Mouse (Mus musculus): Measurements from ENCODE around the gene Prpf18. TPM values are rescaled to one million over a fixed set of nuclear protein-coding genes. Genes with fewer than 3 reads are reported as not detected.

The Prpf18 gene
- polyA plus RNA-seq (2014; fragmentation: Nextera tagmentation; extraction: Ambion mirVana): 50.2 and 50.4 TPM in 2 replicates

GRCm38 (mm10) chr2:4651500-4652285 lies at the start of gene Prpf18:
Gene Prpf18, minus strand, starts transcription at chr2:4652113.
- H3K27me3 ChIP-seq (ENCODE audit: control insufficient read depth, insufficient read depth, low read length): no peaks in the 10 kb centered on the region
- H3K27ac ChIP-seq (ENCODE audit: low read depth, low read length): no peak within 1 kb of the TSS
- no peaks in the 10 kb centered on the region for H3K36me3 ChIP-seq (ENCODE audit: control insufficient read depth, insufficient read depth, low read length)
- 2% methylated on average over 40 of the region's 40 CpGs for WGBS
- H3K9ac ChIP-seq (ENCODE audit: low read length): peak within 1 kb of the TSS; percentile 69
- no peaks in the 10 kb centered on the region for H3K9me3 ChIP-seq (ENCODE audit: control insufficient read depth, low read length)
- ATAC-seq (replicated peaks; ENCODE audit: low FRiP score): peak; percentile 82
- H3K4me2 ChIP-seq (ENCODE audit: low read depth, low read length, severe bottlenecking): peak within 1 kb of the TSS; percentile 73
- H3K4me1 ChIP-seq (replicated peaks; ENCODE audit: control insufficient read depth, insufficient read depth, low read length): peaks cover 3% of the 10 kb centered on the region; the same call in 1 of the 2 replicates
- peak; percentile 91 for DNase-seq (ENCODE audit: low spot score)
- H3K4me3 ChIP-seq (ENCODE audit: low read depth, low read length): peak within 1 kb of the TSS; percentile 73

- no peak for ATAC-seq (replicated peaks; ENCODE audit: low FRiP score)
- H3K4me3 ChIP-seq (ENCODE audit: low read depth, low read length): no peak overlapping the region
- DNase-seq (ENCODE audit: low spot score): no peak
Measured at GRCm38 (mm10) chr2:4679886-4680285, 28.0 kb upstream of the Prpf18 start.

GRCm38 (mm10) chr2:4671636-4672035 lies 19.7 kb upstream of the Prpf18 start:
- Histone ChIP-seq H3K9me3 (ENCODE audit: control insufficient read depth, low read length) (no peaks in the 10 kb centered on the region), H3K36me3 (ENCODE audit: control insufficient read depth, insufficient read depth, low read length) (no peaks in the 10 kb centered on the region), H3K27ac (ENCODE audit: low read depth, low read length) (no peak overlapping the region), H3K4me1 (replicated peaks; ENCODE audit: control insufficient read depth, insufficient read depth, low read length) (no peaks in the 10 kb centered on the region), H3K4me3 (ENCODE audit: low read depth, low read length) (no peak overlapping the region), H3K9ac (ENCODE audit: low read length) (no peak overlapping the region), H3K4me2 (ENCODE audit: low read depth, low read length, severe bottlenecking) (no peak overlapping the region), H3K27me3 (ENCODE audit: control insufficient read depth, insufficient read depth, low read length) (no peaks in the 10 kb centered on the region)
- WGBS: 89% methylated on average over 8 of the region's 8 CpGs
- ATAC-seq (replicated peaks; ENCODE audit: low FRiP score) (no peak), DNase-seq (ENCODE audit: low spot score) (no peak)

More at GRCm38 (mm10) chr2:4679886-4680285, 28.0 kb upstream of the Prpf18 start:
- Histone ChIP-seq H3K9ac (ENCODE audit: low read length) (no peak overlapping the region), H3K36me3 (ENCODE audit: control insufficient read depth, insufficient read depth, low read length) (no peaks in the 10 kb centered on the region), H3K27ac (ENCODE audit: low read depth, low read length) (no peak overlapping the region), H3K4me2 (ENCODE audit: low read depth, low read length, severe bottlenecking) (no peak overlapping the region), H3K4me1 (replicated peaks; ENCODE audit: control insufficient read depth, insufficient read depth, low read length) (no peaks in the 10 kb centered on the region), H3K9me3 (ENCODE audit: control insufficient read depth, low read length) (no peaks in the 10 kb centered on the region), H3K27me3 (ENCODE audit: control insufficient read depth, insufficient read depth, low read length) (no peaks in the 10 kb centered on the region)
- 83% methylated on average over 3 of the region's 3 CpGs for WGBS

GRCm38 (mm10) chr2:4669701-4670100 lies 17.8 kb upstream of the Prpf18 start:
- Histone ChIP-seq H3K4me2 (ENCODE audit: low read depth, low read length, severe bottlenecking) (no peak overlapping the region), H3K36me3 (ENCODE audit: control insufficient read depth, insufficient read depth, low read length) (no peaks in the 10 kb centered on the region), H3K9ac (ENCODE audit: low read length) (no peak overlapping the region), H3K4me3 (ENCODE audit: low read depth, low read length) (no peak overlapping the region), H3K4me1 (replicated peaks; ENCODE audit: control insufficient read depth, insufficient read depth, low read length) (no peaks in the 10 kb centered on the region), H3K27me3 (ENCODE audit: control insufficient read depth, insufficient read depth, low read length) (no peaks in the 10 kb centered on the region), H3K27ac (ENCODE audit: low read depth, low read length) (no peak overlapping the region), H3K9me3 (ENCODE audit: control insufficient read depth, low read length) (no peaks in the 10 kb centered on the region)
- no peak for ATAC-seq (replicated peaks; ENCODE audit: low FRiP score)
- no peak for DNase-seq (ENCODE audit: low spot score)
- WGBS: 94% methylated on average over 8 of the region's 8 CpGs

- no peaks in the 10 kb centered on the region for H3K27me3 ChIP-seq (ENCODE audit: control insufficient read depth, insufficient read depth, low read length)
- DNase-seq (ENCODE audit: low spot score) (no peak), ATAC-seq (replicated peaks; ENCODE audit: low FRiP score) (no peak)
- 89% methylated on average over 2 of the region's 2 CpGs for WGBS
- no peak overlapping the region for H3K4me3 ChIP-seq (ENCODE audit: low read depth, low read length)
- no peaks in the 10 kb centered on the region for H3K4me1 ChIP-seq (replicated peaks; ENCODE audit: control insufficient read depth, insufficient read depth, low read length)
- no peaks in the 10 kb centered on the region for H3K36me3 ChIP-seq (ENCODE audit: control insufficient read depth, insufficient read depth, low read length)
- no peak overlapping the region for H3K4me2 ChIP-seq (ENCODE audit: low read depth, low read length, severe bottlenecking)
- no peak overlapping the region for H3K27ac ChIP-seq (ENCODE audit: low read depth, low read length)
- H3K9me3 ChIP-seq (ENCODE audit: control insufficient read depth, low read length): no peaks in the 10 kb centered on the region
- no peak overlapping the region for H3K9ac ChIP-seq (ENCODE audit: low read length)
Measured at GRCm38 (mm10) chr2:4668626-4669025, 16.7 kb upstream of the Prpf18 start.

- H3K9me3 ChIP-seq (ENCODE audit: control insufficient read depth, low read length): no peaks in the 10 kb centered on the region
- no peak overlapping the region for H3K27ac ChIP-seq (ENCODE audit: low read depth, low read length)
- DNase-seq (ENCODE audit: low spot score): no peak
- no peaks in the 10 kb centered on the region for H3K36me3 ChIP-seq (ENCODE audit: control insufficient read depth, insufficient read depth, low read length)
- H3K4me1 ChIP-seq (replicated peaks; ENCODE audit: control insufficient read depth, insufficient read depth, low read length): no peaks in the 10 kb centered on the region
- no peaks in the 10 kb centered on the region for H3K27me3 ChIP-seq (ENCODE audit: control insufficient read depth, insufficient read depth, low read length)
- 88% methylated on average over 2 of the region's 2 CpGs for WGBS
- no peak overlapping the region for H3K4me3 ChIP-seq (ENCODE audit: low read depth, low read length)
- no peak overlapping the region for H3K9ac ChIP-seq (ENCODE audit: low read length)
- no peak overlapping the region for H3K4me2 ChIP-seq (ENCODE audit: low read depth, low read length, severe bottlenecking)
- ATAC-seq (replicated peaks; ENCODE audit: low FRiP score): no peak
Measured at GRCm38 (mm10) chr2:4660677-4661076, 8.8 kb upstream of the Prpf18 start.

GRCm38 (mm10) chr2:4649646-4650045 lies 2.3 kb downstream of the Prpf18 start:
- DNase-seq (ENCODE audit: low spot score): no peak
- Histone ChIP-seq H3K9ac (ENCODE audit: low read length) (no peak overlapping the region), H3K4me3 (ENCODE audit: low read depth, low read length) (no peak overlapping the region), H3K27me3 (ENCODE audit: control insufficient read depth, insufficient read depth, low read length) (no peaks in the 10 kb centered on the region), H3K9me3 (ENCODE audit: control insufficient read depth, low read length) (no peaks in the 10 kb centered on the region), H3K36me3 (ENCODE audit: control insufficient read depth, insufficient read depth, low read length) (no peaks in the 10 kb centered on the region; the same call in 1 of the 2 replicates), H3K4me2 (ENCODE audit: low read depth, low read length, severe bottlenecking) (no peak overlapping the region), H3K4me1 (replicated peaks; ENCODE audit: control insufficient read depth, insufficient read depth, low read length) (peaks cover 3% of the 10 kb centered on the region; the same call in 1 of the 2 replicates), H3K27ac (ENCODE audit: low read depth, low read length) (no peak overlapping the region)
- WGBS: 96% methylated on average over 2 of the region's 2 CpGs
- ATAC-seq (replicated peaks; ENCODE audit: low FRiP score): no peak

- Histone ChIP-seq H3K4me1 (replicated peaks; ENCODE audit: control insufficient read depth, insufficient read depth, low read length) (peaks cover 3% of the 10 kb centered on the region; the same call in 1 of the 2 replicates), H3K4me3 (ENCODE audit: low read depth, low read length) (no peak overlapping the region), H3K9me3 (ENCODE audit: control insufficient read depth, low read length) (no peaks in the 10 kb centered on the region), H3K27ac (ENCODE audit: low read depth, low read length) (no peak overlapping the region), H3K36me3 (ENCODE audit: control insufficient read depth, insufficient read depth, low read length) (no peaks in the 10 kb centered on the region; the same call in 1 of the 2 replicates), H3K27me3 (ENCODE audit: control insufficient read depth, insufficient read depth, low read length) (no peaks in the 10 kb centered on the region), H3K4me2 (ENCODE audit: low read depth, low read length, severe bottlenecking) (no peak overlapping the region), H3K9ac (ENCODE audit: low read length) (no peak overlapping the region)
- ATAC-seq (replicated peaks; ENCODE audit: low FRiP score) (no peak), DNase-seq (ENCODE audit: low spot score) (no peak)
- 92% methylated on average over 4 of the region's 4 CpGs for WGBS
Measured at GRCm38 (mm10) chr2:4648094-4648493, 3.8 kb downstream of the Prpf18 start.

- no peak for DNase-seq (ENCODE audit: low spot score)
- no peaks in the 10 kb centered on the region; the same call in 1 of the 2 replicates for H3K36me3 ChIP-seq (ENCODE audit: control insufficient read depth, insufficient read depth, low read length)
Measured at GRCm38 (mm10) chr2:4645066-4645465, 6.8 kb downstream of the Prpf18 start.

More at GRCm38 (mm10) chr2:4645066-4645465, 6.8 kb downstream of the Prpf18 start:
- Histone ChIP-seq H3K4me3 (ENCODE audit: low read depth, low read length) (no peak overlapping the region), H3K27me3 (ENCODE audit: control insufficient read depth, insufficient read depth, low read length) (no peaks in the 10 kb centered on the region), H3K9ac (ENCODE audit: low read length) (no peak overlapping the region), H3K27ac (ENCODE audit: low read depth, low read length) (no peak overlapping the region), H3K9me3 (ENCODE audit: control insufficient read depth, low read length) (no peaks in the 10 kb centered on the region), H3K4me2 (ENCODE audit: low read depth, low read length, severe bottlenecking) (no peak overlapping the region), H3K4me1 (replicated peaks; ENCODE audit: control insufficient read depth, insufficient read depth, low read length) (no peaks in the 10 kb centered on the region)
- no peak for ATAC-seq (replicated peaks; ENCODE audit: low FRiP score)
- 76% methylated on average over 4 of the region's 4 CpGs for WGBS

All from forebrain, embryonic 11.5 days (tissue).